Mouse (Mus musculus) stomach, postnatal 0 days (tissue): ENCODE measurements around the gene Sptbn1. TPM values are rescaled to one million over a fixed set of nuclear protein-coding genes. Genes with fewer than 3 reads are reported as not detected.

Experiments used
- ATAC-seq: fragments of 200-750 bp; cut with Nextera tagmentation; 2 replicates; pipeline ENCODE4 v1.8.0; 2017; ENCODE audit not compliant: low FRiP score, low TSS enrichment
- DNase-seq: peaks from one replicate; pipeline ENCODE4 v3.0.0-alpha.2; 2016; ENCODE audit warnings: low spot score
- H3K27ac ChIP-seq: fragments of 300-500 bp; sonication (generic); replicated peaks from 2 replicates; pipeline ENCODE4 v1.5.1; 2014; ENCODE audit warnings: mild to moderate bottlenecking, control low read depth
- H3K27me3 ChIP-seq: fragments of 300-500 bp; sonication (generic); 2 replicates; pipeline ENCODE4 v1.6.1; 2014; ENCODE audit warnings: low read length; ENCODE audit not compliant: control insufficient read depth, insufficient read depth
- H3K36me3 ChIP-seq: fragments of 300-500 bp; sonication (generic); 2 replicates; pipeline ENCODE4 v1.6.1; 2014; ENCODE audit warnings: low read length, mixed read lengths; ENCODE audit not compliant: control insufficient read depth, insufficient read depth
- H3K4me1 ChIP-seq: fragments of 300-500 bp; sonication (generic); replicated peaks from 2 replicates; pipeline ENCODE4 v1.6.1; 2014; ENCODE audit warnings: antibody characterized with exemption; ENCODE audit not compliant: control insufficient read depth, insufficient read depth
- H3K4me2 ChIP-seq: fragments of 300-500 bp; sonication (generic); replicated peaks from 2 replicates; pipeline ENCODE4 v1.6.1; 2014; ENCODE audit warnings: low read depth, mild to moderate bottlenecking, control low read depth, moderate library complexity
- H3K4me3 ChIP-seq: fragments of 300-500 bp; sonication (generic); 2 replicates; pipeline ENCODE4 v1.5.1; 2014; ENCODE audit warnings: low read depth, low read length, control low read depth
- H3K9ac ChIP-seq: fragments of 300-500 bp; sonication (generic); 2 replicates; pipeline ENCODE4 v1.6.1; 2014; ENCODE audit warnings: mild to moderate bottlenecking, low read length, control low read depth, mixed read lengths
- H3K9me3 ChIP-seq: fragments of 300-500 bp; sonication (generic); 2 replicates; pipeline ENCODE4 v1.6.1; 2016; ENCODE audit warnings: low read length; ENCODE audit not compliant: control insufficient read depth
- CTCF ChIP-seq: IDR thresholded peaks from 2 replicates; pipeline ENCODE4 v1.5.1; 2016; ENCODE audit warnings: antibody characterized with exemption, low read depth, mild to moderate bottlenecking, moderate library complexity
- EP300 ChIP-seq: optimal IDR thresholded peaks from 2 replicates; pipeline ENCODE3; 2016; ENCODE audit warnings: antibody characterized with exemption
- WGBS: fragments of 180-500 bp; shearing (Covaris S2); extraction: QIAGEN DNeasy Blood & Tissue Kit; methylation state at CpG from one replicate; pipeline ENCODE4 v1.1.7; 2014; 5-methylcytosine and 5-hydroxymethylcytosine counted together
- polyA plus RNA-seq: library from polyadenylated mRNA; unstranded; fragments of >200 nt; fragmentation: Nextera tagmentation; extraction: Ambion mirVana; gene quantifications from 2 replicates; pipeline ENCODE4 v1.2.1, GENCODE M21; 2015

Gene Sptbn1
- polyA plus RNA-seq, 1 experiment from 2014 or later, result 57.2 TPM

GRCm38 (mm10) chr11:30182716-30183411, 85.1 kb downstream of the Sptbn1 start:
- TF ChIP-seq CTCF (no peak), EP300 (no peak)
- H3K4me2 ChIP-seq, result no peak overlapping the region
- peak overlapping the region; percentile 82 for H3K27ac ChIP-seq
- peaks cover 9% of the 10 kb centered on the region; the same call in 1 of the 2 replicates for H3K4me1 ChIP-seq
- H3K4me3 ChIP-seq, result no peak overlapping the region
- ATAC-seq, result peak; percentile 77
- DNase-seq, result peak; percentile 51
- H3K27me3 ChIP-seq, result no peaks in the 10 kb centered on the region
- WGBS, result 55% methylated on average over 8 of the region's 8 CpGs
- no peak overlapping the region for H3K9ac ChIP-seq
- no peaks in the 10 kb centered on the region for H3K9me3 ChIP-seq
- H3K36me3 ChIP-seq, result no peaks in the 10 kb centered on the region

- Histone ChIP-seq H3K27ac (no peak overlapping the region), H3K4me3 (no peak overlapping the region), H3K9me3 (no peaks in the 10 kb centered on the region), H3K27me3 (no peaks in the 10 kb centered on the region), H3K4me1 (peaks cover 2% of the 10 kb centered on the region; the same call in 1 of the 2 replicates), H3K9ac (no peak overlapping the region), H3K4me2 (no peak overlapping the region), H3K36me3 (no peaks in the 10 kb centered on the region)
- 79% methylated on average over 2 of the region's 2 CpGs for WGBS
- no peak for TF ChIP-seq EP300
- TF ChIP-seq CTCF, result no peak
- no peak for DNase-seq
- no peak for ATAC-seq
These were observed 89.8 kb downstream of the Sptbn1 start for GRCm38 (mm10) chr11:30178193-30178592.

GRCm38 (mm10) chr11:30177145-30177840, 90.7 kb downstream of the Sptbn1 start:
- Histone ChIP-seq H3K4me2 (no peak overlapping the region), H3K4me3 (no peak overlapping the region), H3K9me3 (no peaks in the 10 kb centered on the region), H3K36me3 (no peaks in the 10 kb centered on the region), H3K27ac (peak overlapping the region; percentile 45; the same call in 1 of the 2 replicates), H3K4me1 (peaks cover 2% of the 10 kb centered on the region; the same call in 1 of the 2 replicates), H3K9ac (no peak overlapping the region), H3K27me3 (no peaks in the 10 kb centered on the region)
- no peak for DNase-seq
- peak; percentile 57; the same call in 1 of the 2 replicates for ATAC-seq
- 39% methylated on average over 5 of the region's 5 CpGs for WGBS
- no peak for TF ChIP-seq CTCF
- no peak for TF ChIP-seq EP300

- DNase-seq, result no peak
- Histone ChIP-seq H3K4me3 (no peak overlapping the region), H3K27me3 (no peaks in the 10 kb centered on the region), H3K4me2 (no peak overlapping the region), H3K36me3 (no peaks in the 10 kb centered on the region), H3K27ac (no peak overlapping the region), H3K9ac (no peak overlapping the region), H3K9me3 (no peaks in the 10 kb centered on the region), H3K4me1 (peaks cover 2% of the 10 kb centered on the region; the same call in 1 of the 2 replicates)
- WGBS, result 63% methylated on average over 3 of the region's 3 CpGs
- no peak for ATAC-seq
- no peak for TF ChIP-seq CTCF
- no peak for TF ChIP-seq EP300
These were observed 91.9 kb downstream of the Sptbn1 start for GRCm38 (mm10) chr11:30176111-30176510.

- DNase-seq (no peak), ATAC-seq (no peak)
- H3K9me3 ChIP-seq, result no peaks in the 10 kb centered on the region
- H3K36me3 ChIP-seq, result no peaks in the 10 kb centered on the region
- WGBS, result 17% methylated on average over 1 of the region's 1 CpGs
- no peak overlapping the region for H3K9ac ChIP-seq
- H3K4me2 ChIP-seq, result no peak overlapping the region
- no peaks in the 10 kb centered on the region for H3K27me3 ChIP-seq
- H3K27ac ChIP-seq, result no peak overlapping the region
- TF ChIP-seq CTCF (no peak), EP300 (no peak)
- peaks cover 2% of the 10 kb centered on the region; the same call in 1 of the 2 replicates for H3K4me1 ChIP-seq
- H3K4me3 ChIP-seq, result no peak overlapping the region
These were observed 92.4 kb downstream of the Sptbn1 start for GRCm38 (mm10) chr11:30175623-30176022.
